Mouse (Mus musculus): ENCODE results near the gene Ctnnd1. TPM values are rescaled to one million over a fixed set of nuclear protein-coding genes. Genes with fewer than 3 reads are reported as not detected.
"Not testable (repeated sequence)": the region's sequence is repeated elsewhere in the genome, so short reads cannot be mapped to it uniquely, and the experiment has no call there.

Gene Ctnnd1
- 10 to 100 TPM; 62.2 to 63.7 TPM for total RNA-seq (2021)
- long read RNA-seq, full-length matches to known transcripts, result 2 of 11 reads
- long read RNA-seq, partial matches to known transcripts, result 1 of 11 reads
- long read RNA-seq, other reads (novel, unspliced or antisense), result 8 of 11 reads

DNA sequence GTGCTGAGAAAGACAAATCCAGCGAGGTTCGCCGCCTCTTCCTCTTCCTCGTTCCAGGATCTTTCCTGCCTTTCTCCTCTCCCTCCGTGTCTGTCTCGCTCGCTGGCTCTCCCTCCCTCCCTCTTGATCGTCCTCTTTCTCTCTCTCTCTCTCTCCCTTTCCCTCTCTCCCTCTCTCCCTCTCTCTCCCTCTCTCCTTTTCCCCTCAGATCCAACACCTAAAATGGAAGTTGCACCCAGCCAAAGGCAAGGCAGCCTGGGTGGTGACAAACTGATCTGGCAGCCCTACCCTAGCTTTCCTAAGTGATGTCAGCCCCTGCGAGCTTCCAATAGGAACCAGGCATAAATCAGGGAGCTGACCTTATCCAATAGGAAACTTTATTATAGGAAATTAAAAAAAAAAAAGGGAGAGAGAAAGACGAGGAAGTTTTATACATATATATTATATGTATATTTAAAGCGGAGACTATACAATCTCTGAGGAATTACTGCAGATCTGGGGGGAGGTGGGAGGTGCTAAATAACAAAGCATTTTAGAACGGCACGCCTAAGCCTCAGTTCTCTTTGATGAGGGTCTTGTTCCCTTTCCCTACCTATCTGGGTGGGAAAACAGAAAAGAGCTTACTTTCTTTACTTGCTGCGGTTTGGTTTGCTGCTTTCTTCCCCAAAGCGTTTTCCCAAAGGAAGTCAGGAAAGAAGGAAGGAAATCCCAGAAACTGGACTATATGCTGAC, at the start of gene Ctnnd1:
Gene Ctnnd1 (minus strand): TSS at position 302 of the 732 bp plus-strand sequence.
- DNase-seq (ENCODE audit: low spot score in 2 of 2), result peak; percentile 75 to 83

DNA sequence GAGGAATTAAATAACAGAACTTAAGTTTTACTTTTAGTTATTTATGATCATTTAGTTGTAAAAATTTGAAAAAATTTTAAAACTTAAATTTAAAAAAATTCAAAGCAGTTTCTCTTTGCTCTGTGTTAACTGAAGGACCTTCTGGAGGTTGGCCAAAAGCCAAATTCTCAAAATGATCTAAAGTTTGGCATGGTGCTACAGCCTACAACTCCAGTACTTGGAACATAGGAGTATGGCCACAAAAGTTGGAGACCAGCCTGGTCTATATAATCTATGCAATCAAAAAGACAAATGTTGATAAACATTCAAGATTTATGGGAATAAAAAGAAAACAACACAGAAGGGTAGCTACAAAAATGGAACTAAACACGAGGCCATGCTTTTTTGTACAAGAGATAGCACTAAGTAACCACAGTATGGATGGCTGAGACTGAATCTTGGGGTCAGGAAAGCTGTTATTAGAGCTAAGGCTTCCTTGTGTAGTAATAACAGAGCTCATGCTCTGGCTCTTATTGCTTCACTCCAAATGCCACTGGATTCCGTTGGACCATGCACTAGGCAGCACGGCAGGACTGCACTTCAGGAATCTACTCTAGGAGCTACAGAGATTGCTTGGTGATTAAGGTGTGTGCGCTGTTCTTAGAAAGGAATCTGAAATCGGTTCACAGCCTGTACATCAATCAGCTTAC, 44.6 kb upstream of the Ctnnd1 start:
- no peak for DNase-seq (ENCODE audit: low spot score in 2 of 2)

DNA sequence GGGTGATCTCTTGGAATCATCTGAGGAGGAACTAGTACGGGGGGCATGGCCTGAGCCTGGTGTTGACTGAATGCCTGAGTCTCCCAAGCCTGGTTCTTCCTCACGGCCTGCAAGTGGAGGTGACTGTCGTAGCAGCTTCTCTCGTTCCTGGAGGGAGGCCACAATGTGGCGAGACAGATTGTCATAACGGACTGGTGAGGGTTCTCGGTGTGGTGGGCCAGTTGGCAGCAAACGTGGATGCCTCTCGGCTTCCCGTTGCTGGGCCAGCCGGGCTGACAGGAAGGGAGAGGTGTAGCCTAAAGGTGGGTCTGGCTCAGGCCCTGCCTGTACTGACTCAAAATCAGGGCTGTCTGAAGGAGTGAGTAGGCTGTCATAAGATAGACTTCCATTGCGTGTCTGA, 39.5 kb upstream of the Ctnnd1 start:
- DNase-seq (ENCODE audit: low spot score in 2 of 2), result peak in 1 of 2 experiments; percentile 23

- no peak for DNase-seq (ENCODE audit: low spot score in 2 of 2)
Measured at GRCm38 (mm10) chr2:84688080-84688844, 37.7 kb upstream of the Ctnnd1 start.

DNA sequence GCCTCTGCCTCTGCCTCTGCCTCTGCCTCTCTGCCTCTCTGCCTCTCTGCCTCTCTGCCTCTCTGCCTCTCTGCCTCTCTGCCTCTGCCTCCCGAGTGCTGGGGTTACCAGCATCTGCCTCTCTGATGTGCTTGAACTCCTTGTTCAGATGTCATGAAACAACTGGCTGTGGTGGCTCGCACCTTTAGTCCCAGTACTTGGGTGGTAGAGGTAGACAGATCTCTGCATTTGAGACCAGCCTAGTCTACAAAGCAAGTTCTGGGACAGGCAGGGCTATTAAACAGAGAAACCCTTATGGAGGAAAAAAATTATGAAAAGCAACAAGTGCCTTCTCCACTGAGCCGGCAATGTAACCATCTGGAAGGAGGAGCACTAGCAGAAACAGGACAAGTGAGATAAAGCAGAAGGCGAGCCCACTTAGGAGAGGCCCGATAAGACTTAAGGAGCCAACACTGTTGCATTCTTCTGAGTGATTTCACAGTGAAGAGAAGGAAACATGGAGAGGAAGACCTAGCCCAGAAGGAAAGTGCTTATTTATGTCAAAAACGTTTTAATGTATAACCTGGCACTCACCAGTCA, 32.1 kb upstream of the Ctnnd1 start:
- DNase-seq (ENCODE audit: low spot score in 2 of 2), result no peak

GRCm38 (mm10) chr2:84679016-84679415, 28.5 kb upstream of the Ctnnd1 start, which contains the start of gene Tmx2:
Gene Tmx2 (minus strand): TSS chr2:84679140.
- DNase-seq (ENCODE audit: low spot score in 2 of 2), result no peak

DNA sequence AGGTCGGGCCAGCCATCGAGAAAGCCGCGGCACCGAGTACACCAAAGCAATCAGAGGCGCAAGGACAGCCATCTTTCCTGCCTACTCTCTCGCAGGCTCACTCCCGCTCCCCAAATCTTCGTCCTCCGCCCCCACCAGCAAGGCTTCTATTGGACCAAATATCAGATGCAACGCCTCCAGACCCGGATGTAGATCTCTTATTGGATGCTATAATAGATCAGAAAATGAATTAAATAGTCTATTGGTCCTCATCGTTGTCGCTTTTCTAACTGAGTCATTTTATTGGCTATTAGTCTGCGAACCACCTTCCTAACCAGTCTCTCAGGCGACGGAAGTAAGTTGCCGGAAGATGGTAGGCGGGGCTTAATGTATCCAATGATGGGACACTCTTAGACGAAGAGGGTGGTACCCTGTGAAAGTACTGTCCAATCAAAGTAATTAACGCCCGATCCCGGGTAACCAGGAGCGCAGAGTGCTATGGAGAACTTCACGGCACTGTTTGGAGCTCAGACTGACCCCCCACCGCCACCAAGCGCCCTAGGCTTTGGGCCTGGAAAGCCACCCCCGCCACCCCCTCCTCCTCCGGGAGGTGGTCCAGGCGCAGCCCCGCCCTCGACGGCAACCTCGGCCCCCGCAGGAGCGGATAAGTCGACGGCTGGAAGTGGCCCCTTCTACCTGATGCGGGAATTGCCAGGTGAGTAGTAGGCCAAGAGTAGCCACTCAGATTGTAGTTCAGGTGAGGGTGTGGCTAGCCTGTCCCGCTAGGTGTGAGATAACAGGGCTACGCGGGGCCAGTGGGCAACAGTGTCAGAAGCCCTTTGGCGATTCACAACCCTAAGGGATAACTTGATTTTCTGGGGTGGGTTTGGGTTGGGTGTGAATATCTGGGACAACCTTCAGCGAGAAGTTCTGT, 27.7 kb upstream of the Ctnnd1 start, which contains the start of the genes Gm28635 and Med19:
Gene Gm28635 (minus strand): TSS at position 74 of the 913 bp plus-strand sequence.
Gene Med19 (plus strand): TSS at position 435 of the 913 bp plus-strand sequence.
- DNase-seq (ENCODE audit: low spot score in 2 of 2), result peak; percentile 84 to 87

- DNase-seq (ENCODE audit: low spot score in 2 of 2), result no peak
Measured at GRCm38 (mm10) chr2:84677270-84677967, 26.9 kb upstream of the Ctnnd1 start.

DNA sequence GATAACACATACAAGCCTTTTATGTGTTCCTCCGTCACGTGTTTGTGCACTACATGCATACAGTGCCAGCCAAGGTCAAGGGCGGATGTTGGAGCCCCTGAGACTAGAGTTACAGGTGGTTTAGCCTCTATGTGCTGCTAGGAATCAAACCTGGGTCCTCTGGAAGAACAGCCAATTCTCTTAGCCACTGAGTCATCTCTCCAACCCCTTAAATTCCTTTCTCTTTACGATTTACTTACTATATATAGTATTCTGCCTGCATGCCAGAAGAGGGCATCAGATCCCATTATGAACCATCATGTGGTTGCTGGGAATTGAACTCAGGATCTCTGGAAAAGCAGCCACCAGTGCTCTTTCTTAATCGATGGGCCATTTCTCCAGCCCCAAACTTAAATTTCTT, 21.0 kb upstream of the Ctnnd1 start:
- not testable (repeated sequence) for DNase-seq (ENCODE audit: low spot score in 2 of 2)

DNA sequence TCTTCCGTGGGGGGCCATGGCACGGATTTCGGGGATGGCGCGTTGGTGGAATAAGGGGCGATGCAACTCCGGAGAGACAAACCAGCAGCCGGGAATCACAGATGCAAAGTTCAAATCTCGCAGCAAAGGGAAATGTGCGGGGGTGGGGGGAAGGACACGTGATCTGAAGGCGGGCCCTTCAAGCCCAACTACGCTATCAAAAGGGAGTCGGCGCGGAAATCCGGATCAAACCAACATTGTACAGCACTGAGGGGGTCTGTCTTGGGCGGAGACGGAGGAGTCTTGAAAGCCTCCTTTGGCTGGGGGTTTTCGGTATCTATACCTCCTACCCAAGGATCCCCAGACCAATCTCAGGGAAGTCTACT, 20.0 kb upstream of the Ctnnd1 start, which contains the start of gene Selenoh:
Gene Selenoh (minus strand): TSS at position 202 of the 365 bp plus-strand sequence.
- peak; percentile 82 to 88 for DNase-seq (ENCODE audit: low spot score in 2 of 2)

GRCm38 (mm10) chr2:84669828-84670568, 19.4 kb upstream of the Ctnnd1 start:
- no peak for DNase-seq (ENCODE audit: low spot score in 2 of 2)

DNA sequence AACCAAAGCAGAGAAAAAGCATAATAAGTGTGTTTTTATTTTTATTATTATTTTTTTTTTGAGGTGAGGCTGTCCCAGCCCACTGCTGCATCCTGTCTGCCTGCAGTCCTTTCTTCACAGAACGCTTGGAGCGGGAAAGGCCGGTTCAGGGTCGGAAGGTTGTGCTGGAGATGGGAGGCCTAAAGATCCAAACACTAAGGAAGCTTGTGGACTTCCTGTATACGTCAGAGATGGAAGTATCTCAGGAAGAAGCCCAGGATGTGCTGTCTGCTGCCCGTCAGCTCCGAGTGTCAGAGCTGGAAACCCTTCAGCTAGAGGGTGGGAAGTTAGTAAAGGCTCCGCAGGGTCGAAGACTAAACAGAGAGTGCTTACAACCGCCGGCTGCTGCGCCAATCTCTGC, 15.5 kb upstream of the Ctnnd1 start:
- DNase-seq (ENCODE audit: low spot score in 2 of 2), result no peak

DNA sequence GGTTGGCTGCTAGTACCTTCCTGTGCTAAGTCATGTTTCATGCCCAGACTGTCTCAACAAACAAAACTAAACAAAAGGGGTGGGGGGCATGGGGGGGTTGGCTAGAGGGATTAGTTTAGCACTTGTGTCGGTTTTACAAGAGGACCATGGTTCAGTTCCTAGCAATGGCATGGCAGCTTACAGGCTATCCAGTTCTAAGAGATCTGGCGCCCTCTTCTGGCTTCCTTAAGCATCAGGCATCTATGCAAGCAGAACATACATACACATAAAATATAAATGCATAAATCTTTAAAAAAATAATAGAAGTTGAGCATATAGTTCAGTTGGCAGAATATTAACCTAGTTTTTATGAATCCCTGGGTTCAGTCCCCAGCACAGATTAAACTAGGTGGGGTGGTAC, 12.3 kb upstream of the Ctnnd1 start:
- DNase-seq (ENCODE audit: low spot score in 2 of 2), result no peak

DNA sequence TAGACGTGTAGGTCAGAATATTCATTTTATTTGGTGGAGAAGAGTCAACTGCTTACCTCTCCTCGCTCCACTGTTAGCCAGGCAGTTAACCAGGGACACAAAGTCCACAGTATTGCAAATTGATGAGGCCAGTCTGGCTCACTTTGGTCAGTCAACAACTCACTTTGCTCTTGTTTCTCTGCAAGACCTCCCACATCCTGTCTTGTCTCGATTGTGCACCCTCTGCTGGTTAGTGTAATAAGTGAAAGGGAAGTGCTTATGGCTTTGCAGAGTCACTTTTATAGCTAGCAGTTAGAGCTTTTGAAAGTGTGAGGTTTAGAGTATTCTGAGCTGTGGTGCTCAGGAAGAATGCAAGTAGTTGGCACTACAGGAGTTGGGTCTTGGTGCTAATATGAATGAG, 9.7 kb upstream of the Ctnnd1 start:
- peak in 1 of 2 experiments; percentile 36 for DNase-seq (ENCODE audit: low spot score in 2 of 2)

- no peak for DNase-seq (ENCODE audit: low spot score in 2 of 2)
Measured at GRCm38 (mm10) chr2:84658806-84659205, 8.2 kb upstream of the Ctnnd1 start, which contains the start of gene Btbd18. Gene Btbd18 (plus strand): TSS chr2:84659079.

DNA sequence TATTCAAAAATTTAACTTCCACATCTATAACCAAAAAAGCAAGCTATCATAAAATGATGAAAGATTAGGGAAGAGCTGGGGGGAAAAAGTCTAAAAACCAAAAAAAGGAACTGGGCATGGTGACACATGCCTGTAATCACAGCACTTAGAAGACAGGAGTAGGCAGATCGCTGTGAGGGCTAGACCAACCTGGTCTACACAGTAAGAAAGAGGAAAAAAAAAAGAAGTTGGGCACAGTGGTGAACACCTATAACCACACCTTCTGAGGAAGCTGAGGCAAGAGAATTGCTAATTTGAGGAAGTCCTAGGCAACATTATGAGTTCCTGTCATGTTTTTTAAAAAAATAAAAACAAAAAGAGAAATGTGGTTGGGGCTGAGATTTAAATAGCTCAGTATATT, 5.3 kb upstream of the Ctnnd1 start:
- DNase-seq (ENCODE audit: low spot score in 2 of 2), result no peak

GRCm38 (mm10) chr2:84653354-84653753, 2.8 kb upstream of the Ctnnd1 start:
- DNase-seq (ENCODE audit: low spot score in 2 of 2), result no peak

- DNase-seq (ENCODE audit: low spot score in 2 of 2), result no peak
Measured at GRCm38 (mm10) chr2:84649674-84650073, 891 bp downstream of the Ctnnd1 start.

GRCm38 (mm10) chr2:84648369-84648768, 2.2 kb downstream of the Ctnnd1 start:
- DNase-seq (ENCODE audit: low spot score in 2 of 2), result no peak

All from layer of hippocampus, postnatal 10 days (tissue).